Mouse (Mus musculus): ENCODE data around the gene Cmip. TPM values are rescaled to one million over a fixed set of nuclear protein-coding genes. Genes with fewer than 3 reads are reported as not detected.

The Cmip gene
- polyA plus RNA-seq, 1 experiment from 2014 or later: 22.6 TPM

DNA sequence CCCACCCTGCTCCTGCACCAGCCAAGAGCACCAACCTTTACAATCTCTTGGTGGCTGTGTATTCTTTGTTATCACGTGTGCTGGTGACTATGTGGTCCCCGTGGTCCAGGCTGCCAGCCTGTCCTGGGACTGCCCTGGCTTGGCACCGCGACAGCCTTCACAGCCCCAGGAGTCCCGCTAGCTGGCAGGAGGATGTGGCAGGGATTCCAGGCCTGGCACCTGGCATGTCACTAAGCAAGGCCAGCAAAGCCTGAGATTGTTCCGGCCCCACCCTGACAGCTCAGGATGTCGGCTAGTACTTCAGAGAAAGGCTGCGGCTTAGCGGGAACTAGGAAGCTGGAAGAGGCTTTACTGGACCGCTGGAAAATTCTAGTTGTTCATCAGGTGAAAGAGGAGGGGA is 106.4 kb downstream of the Cmip start:
- Histone ChIP-seq H3K4me3 (ENCODE audit: low read depth, low read length) (no peak overlapping the region), H3K4me2 (ENCODE audit: low read depth, low read length) (no peak overlapping the region), H3K9me3 (ENCODE audit: low read length) (no peaks in the 10 kb centered on the region), H3K27me3 (ENCODE audit: insufficient read depth, low read length) (no peaks in the 10 kb centered on the region), H3K27ac (ENCODE audit: low read depth) (no peak overlapping the region), H3K4me1 (ENCODE audit: insufficient read depth) (peaks cover 72% of the 10 kb centered on the region), H3K36me3 (replicated peaks; ENCODE audit: insufficient read depth, low read length) (no peaks in the 10 kb centered on the region), H3K9ac (replicated peaks) (no peak overlapping the region)
- DNase-seq: no peak
- ATAC-seq: no peak
- WGBS (ENCODE audit: insufficient replicate concordance): 83% methylated on average over 10 of the region's 10 CpGs
- TF ChIP-seq CTCF (IDR thresholded peaks at IDR 0.05; ENCODE audit: low read depth) (no peak), EP300 (IDR thresholded peaks at IDR 0.05; ENCODE audit: low read depth) (no peak)

- Histone ChIP-seq H3K4me1 (ENCODE audit: insufficient read depth) (peaks cover 78% of the 10 kb centered on the region), H3K9ac (replicated peaks) (no peak overlapping the region), H3K27ac (ENCODE audit: low read depth) (no peak overlapping the region), H3K4me2 (ENCODE audit: low read depth, low read length) (no peak overlapping the region), H3K4me3 (ENCODE audit: low read depth, low read length) (no peak overlapping the region), H3K36me3 (replicated peaks; ENCODE audit: insufficient read depth, low read length) (no peaks in the 10 kb centered on the region), H3K9me3 (ENCODE audit: low read length) (no peaks in the 10 kb centered on the region), H3K27me3 (ENCODE audit: insufficient read depth, low read length) (no peaks in the 10 kb centered on the region)
- TF ChIP-seq CTCF (IDR thresholded peaks at IDR 0.05; ENCODE audit: low read depth) (no peak), EP300 (IDR thresholded peaks at IDR 0.05; ENCODE audit: low read depth) (no peak)
- WGBS (ENCODE audit: insufficient replicate concordance): 71% methylated on average over 19 of the region's 19 CpGs
- ATAC-seq (peak; percentile 43), DNase-seq (peak; percentile 63)
These were observed 107.7 kb downstream of the Cmip start for GRCm38 (mm10) chr8:117364374-117365160.

DNA sequence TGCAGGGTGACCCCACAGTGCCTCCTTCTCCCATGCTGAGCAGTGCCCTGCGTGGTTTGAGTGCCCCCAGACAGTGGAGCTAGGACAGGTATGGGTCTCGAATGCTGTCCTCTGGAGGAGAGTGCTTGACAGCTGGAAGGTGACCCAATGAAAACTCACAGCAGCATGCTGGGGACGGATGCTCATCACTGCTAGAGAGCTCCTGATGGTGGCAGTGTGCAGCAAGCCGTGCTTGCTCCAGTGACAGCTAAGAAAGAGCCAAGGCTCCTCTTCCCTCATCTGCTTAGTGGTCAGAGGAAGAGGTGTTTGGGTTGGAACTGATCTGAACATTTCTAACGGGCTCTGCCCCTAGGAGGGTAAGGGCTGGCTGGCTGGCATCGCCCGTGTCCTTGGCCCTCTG is 109.6 kb downstream of the Cmip start:
- H3K4me2 ChIP-seq (ENCODE audit: low read depth, low read length): no peak overlapping the region
- ATAC-seq: no peak
- H3K27ac ChIP-seq (ENCODE audit: low read depth): peak overlapping the region; percentile 8; the same call in 1 of the 2 replicates
- TF ChIP-seq CTCF (IDR thresholded peaks at IDR 0.05; ENCODE audit: low read depth) (peak; percentile 64), EP300 (IDR thresholded peaks at IDR 0.05; ENCODE audit: low read depth) (no peak)
- no peak overlapping the region for H3K9ac ChIP-seq (replicated peaks)
- H3K36me3 ChIP-seq (replicated peaks; ENCODE audit: insufficient read depth, low read length): no peaks in the 10 kb centered on the region
- H3K27me3 ChIP-seq (ENCODE audit: insufficient read depth, low read length): no peaks in the 10 kb centered on the region
- WGBS (ENCODE audit: insufficient replicate concordance): 63% methylated on average over 7 of the region's 7 CpGs
- no peak for DNase-seq
- peaks cover 77% of the 10 kb centered on the region for H3K4me1 ChIP-seq (ENCODE audit: insufficient read depth)
- H3K4me3 ChIP-seq (ENCODE audit: low read depth, low read length): no peak overlapping the region
- H3K9me3 ChIP-seq (ENCODE audit: low read length): no peaks in the 10 kb centered on the region

DNA sequence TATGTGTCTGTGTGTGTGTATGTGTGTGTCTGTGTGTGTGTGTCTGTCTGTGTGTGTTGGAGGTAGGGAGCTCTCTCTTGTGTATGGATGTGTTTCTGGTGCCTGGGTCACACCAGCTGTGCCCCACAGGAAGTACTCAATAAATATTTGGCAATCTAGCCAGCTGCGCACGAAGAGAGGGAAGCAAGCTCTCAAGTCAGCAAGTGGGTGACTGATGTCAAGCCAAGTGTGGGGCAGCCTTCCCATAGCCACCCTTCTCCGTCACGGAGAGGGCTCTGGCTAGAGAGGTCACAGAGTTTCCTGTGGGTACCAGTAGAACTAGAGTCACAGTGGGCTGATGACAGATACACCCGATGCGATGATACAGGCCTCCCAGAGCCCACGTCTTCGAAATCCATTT is 110.6 kb downstream of the Cmip start:
- Histone ChIP-seq H3K4me2 (ENCODE audit: low read depth, low read length) (no peak overlapping the region), H3K4me3 (ENCODE audit: low read depth, low read length) (no peak overlapping the region), H3K9me3 (ENCODE audit: low read length) (no peaks in the 10 kb centered on the region), H3K27ac (ENCODE audit: low read depth) (peak overlapping the region; percentile 17; the same call in 1 of the 2 replicates), H3K4me1 (ENCODE audit: insufficient read depth) (peaks cover 75% of the 10 kb centered on the region), H3K36me3 (replicated peaks; ENCODE audit: insufficient read depth, low read length) (no peaks in the 10 kb centered on the region), H3K27me3 (ENCODE audit: insufficient read depth, low read length) (no peaks in the 10 kb centered on the region), H3K9ac (replicated peaks) (no peak overlapping the region)
- 59% methylated on average over 8 of the region's 8 CpGs for WGBS (ENCODE audit: insufficient replicate concordance)
- ATAC-seq: peak; percentile 22; the same call in 1 of the 2 replicates
- TF ChIP-seq EP300 (IDR thresholded peaks at IDR 0.05; ENCODE audit: low read depth): no peak
- TF ChIP-seq CTCF (IDR thresholded peaks at IDR 0.05; ENCODE audit: low read depth): no peak
- no peak for DNase-seq

DNA sequence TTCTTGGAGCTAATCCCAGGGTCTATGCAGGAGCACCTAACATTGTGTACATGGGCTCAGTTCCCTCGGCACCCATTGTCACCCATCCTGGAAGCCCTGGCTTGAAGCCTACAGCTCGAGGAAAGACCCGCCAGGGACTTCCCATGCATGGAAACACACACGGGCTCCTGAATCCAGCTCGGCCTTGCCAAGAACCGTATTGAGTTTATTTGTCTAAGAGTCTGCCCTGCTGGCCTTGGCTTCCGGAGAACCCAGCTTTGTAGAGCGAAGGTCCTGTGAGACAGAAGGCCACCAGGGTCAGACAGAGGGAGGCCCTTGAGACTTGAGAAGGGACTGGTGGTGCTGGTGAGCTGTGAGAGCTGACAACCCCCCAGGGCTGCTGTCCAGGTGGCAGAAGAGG is 111.9 kb downstream of the Cmip start:
- Histone ChIP-seq H3K27ac (ENCODE audit: low read depth) (peak overlapping the region; percentile 46; the same call in 1 of the 2 replicates), H3K27me3 (ENCODE audit: insufficient read depth, low read length) (no peaks in the 10 kb centered on the region), H3K4me1 (ENCODE audit: insufficient read depth) (peaks cover 75% of the 10 kb centered on the region), H3K4me3 (ENCODE audit: low read depth, low read length) (no peak overlapping the region), H3K9ac (replicated peaks) (no peak overlapping the region), H3K9me3 (ENCODE audit: low read length) (no peaks in the 10 kb centered on the region), H3K36me3 (replicated peaks; ENCODE audit: insufficient read depth, low read length) (no peaks in the 10 kb centered on the region), H3K4me2 (ENCODE audit: low read depth, low read length) (no peak overlapping the region)
- DNase-seq: no peak
- no peak for TF ChIP-seq CTCF (IDR thresholded peaks at IDR 0.05; ENCODE audit: low read depth)
- no peak for TF ChIP-seq EP300 (IDR thresholded peaks at IDR 0.05; ENCODE audit: low read depth)
- peak; percentile 6; the same call in 1 of the 2 replicates for ATAC-seq
- WGBS (ENCODE audit: insufficient replicate concordance): 47% methylated on average over 8 of the region's 8 CpGs

DNA sequence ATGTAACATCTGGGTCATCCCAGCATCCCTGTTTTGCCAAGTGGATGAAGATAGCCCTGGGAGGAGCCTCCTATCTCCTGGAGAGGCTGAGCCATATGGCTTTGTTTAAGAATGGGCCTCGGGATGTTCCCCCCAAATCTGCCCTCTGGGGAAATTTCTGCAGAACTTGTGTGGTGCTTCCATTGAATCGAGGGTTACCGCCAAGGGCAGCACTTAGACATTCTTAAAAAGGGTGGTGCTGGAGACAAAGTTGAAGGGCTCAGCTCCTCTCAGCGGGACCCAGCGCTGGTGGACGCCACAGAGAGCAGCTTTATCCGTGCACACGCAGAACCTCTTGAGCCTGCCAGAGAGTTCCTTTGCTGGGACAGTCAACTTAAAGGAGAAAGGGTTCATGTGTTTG is 113.1 kb downstream of the Cmip start:
- no peaks in the 10 kb centered on the region for H3K36me3 ChIP-seq (replicated peaks; ENCODE audit: insufficient read depth, low read length)
- WGBS (ENCODE audit: insufficient replicate concordance): 65% methylated on average over 8 of the region's 8 CpGs
- H3K4me2 ChIP-seq (ENCODE audit: low read depth, low read length): no peak overlapping the region
- H3K9me3 ChIP-seq (ENCODE audit: low read length): no peaks in the 10 kb centered on the region
- DNase-seq: no peak
- H3K27me3 ChIP-seq (ENCODE audit: insufficient read depth, low read length): no peaks in the 10 kb centered on the region
- no peak overlapping the region for H3K4me3 ChIP-seq (ENCODE audit: low read depth, low read length)
- no peak overlapping the region for H3K9ac ChIP-seq (replicated peaks)
- TF ChIP-seq CTCF (IDR thresholded peaks at IDR 0.05; ENCODE audit: low read depth) (no peak), EP300 (IDR thresholded peaks at IDR 0.05; ENCODE audit: low read depth) (no peak)
- ATAC-seq: no peak
- H3K27ac ChIP-seq (ENCODE audit: low read depth): peak overlapping the region; percentile 57
- H3K4me1 ChIP-seq (ENCODE audit: insufficient read depth): peaks cover 67% of the 10 kb centered on the region

All from liver, postnatal 0 days (tissue).